Mouse (Mus musculus): ENCODE results near the gene E130116L18Rik.
"Not testable (repeated sequence)": the region's sequence is repeated elsewhere in the genome, so short reads cannot be mapped to it uniquely, and the experiment has no call there.

Gene E130116L18Rik

GRCm38 (mm10) chr5:25222752-25223702, at the start of gene E130116L18Rik:
E130116L18Rik (minus strand) TSS chr5:25223153.
- peak; percentile 89 for DNase-seq

- DNase-seq, result no peak
Measured at GRCm38 (mm10) chr5:25268258-25268888, 45.4 kb upstream of the E130116L18Rik start.

DNA sequence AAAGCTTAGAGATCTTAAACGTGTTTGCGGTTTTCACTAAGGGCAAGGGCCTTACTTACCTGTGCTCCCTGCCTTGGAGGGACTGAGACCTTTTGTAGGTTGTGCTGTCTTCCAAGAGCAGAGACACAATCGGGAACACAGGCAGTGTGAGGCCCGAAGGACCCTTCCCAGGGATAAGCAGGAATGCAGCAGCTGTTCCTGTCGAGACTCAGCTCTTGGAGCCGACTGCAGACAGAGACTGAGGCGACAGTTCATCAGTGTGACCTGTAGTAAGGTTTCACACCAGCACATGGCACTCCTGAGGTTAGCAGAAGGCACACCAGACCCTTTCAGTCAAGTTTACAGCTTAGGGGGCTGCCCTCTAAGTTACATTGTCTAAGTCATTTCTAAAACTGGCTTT, 39.3 kb upstream of the E130116L18Rik start:
- no peak for DNase-seq

GRCm38 (mm10) chr5:25261452-25261851, 38.5 kb upstream of the E130116L18Rik start:
- DNase-seq, result no peak

- no peak for DNase-seq
Measured at GRCm38 (mm10) chr5:25256686-25257085, 33.7 kb upstream of the E130116L18Rik start.

- no peak for DNase-seq
Measured at GRCm38 (mm10) chr5:25254491-25254890, 31.5 kb upstream of the E130116L18Rik start.

GRCm38 (mm10) chr5:25252825-25253544, 30.0 kb upstream of the E130116L18Rik start:
- DNase-seq, result peak; percentile 3

DNA sequence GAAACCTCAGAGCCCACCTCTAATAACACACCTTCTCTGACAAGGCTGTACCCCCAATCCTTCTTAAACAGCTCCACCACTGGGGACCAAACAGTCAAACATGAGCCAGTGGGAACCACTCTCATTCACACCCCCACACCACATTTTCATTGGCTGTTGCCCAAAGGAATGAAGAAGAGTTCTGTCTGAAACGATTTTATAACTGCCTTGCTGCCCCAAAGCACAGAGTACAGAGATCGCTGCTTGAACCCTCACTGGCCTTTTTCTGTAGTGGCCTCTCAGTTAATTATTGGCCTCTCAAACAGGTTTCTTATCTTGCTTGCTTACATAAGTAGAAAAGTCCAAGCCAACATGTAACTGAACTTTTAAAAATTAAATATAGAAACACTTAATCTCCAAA, 29.5 kb upstream of the E130116L18Rik start:
- peak; percentile 24 for DNase-seq

DNA sequence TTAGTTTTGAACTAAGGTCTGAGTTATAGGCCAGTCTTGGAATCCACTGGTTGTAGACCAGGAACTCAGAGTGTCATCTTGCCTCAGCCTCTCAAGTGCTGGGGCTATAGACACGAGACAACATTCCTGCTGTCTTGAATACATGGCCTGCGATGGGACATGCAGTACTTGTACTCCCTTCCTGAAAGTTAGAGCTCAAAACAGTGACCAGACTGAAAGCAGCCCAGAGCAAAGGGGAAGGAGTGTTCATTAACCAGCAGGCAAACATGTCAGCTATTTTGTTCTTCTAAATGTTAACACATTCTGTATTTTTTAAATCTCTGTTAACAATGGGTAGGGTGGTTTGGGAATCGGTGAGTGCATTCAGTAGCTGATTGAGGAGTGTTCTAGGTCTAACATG, 24.1 kb upstream of the E130116L18Rik start:
- DNase-seq, result no peak

GRCm38 (mm10) chr5:25246473-25246865, 23.5 kb upstream of the E130116L18Rik start:
- DNase-seq, result no peak

- DNase-seq, result peak; percentile 11
Measured at GRCm38 (mm10) chr5:25245806-25246472, 23.0 kb upstream of the E130116L18Rik start.

DNA sequence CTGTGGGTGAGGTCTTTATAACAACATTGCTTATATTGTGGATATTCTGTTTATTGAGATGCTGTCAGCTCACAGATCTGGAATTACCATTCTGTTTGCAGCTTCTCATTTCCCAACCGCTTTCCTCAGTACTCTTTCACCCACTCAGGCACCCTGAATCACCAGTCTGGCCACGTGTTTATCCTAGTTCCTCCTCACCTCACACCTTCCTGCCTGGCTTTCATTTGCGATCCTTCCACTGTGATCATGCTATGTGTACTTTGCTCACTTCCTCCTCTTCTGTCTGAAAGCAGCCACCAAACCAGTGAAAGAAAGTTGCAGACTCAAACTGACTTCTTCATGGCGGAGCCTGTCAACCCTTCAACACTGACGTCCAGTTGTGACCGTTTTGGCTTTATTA, 20.1 kb upstream of the E130116L18Rik start:
- peak; percentile 38 for DNase-seq

GRCm38 (mm10) chr5:25224377-25224776, 1.4 kb upstream of the E130116L18Rik start:
- not testable (repeated sequence) for DNase-seq

GRCm38 (mm10) chr5:25221604-25222003, 1.3 kb downstream of the E130116L18Rik start, which contains the start of gene Galnt11:
Galnt11 (plus strand) TSS chr5:25221904.
- DNase-seq, result no peak

- no peak for DNase-seq
Measured at GRCm38 (mm10) chr5:25215006-25215405, 7.9 kb downstream of the E130116L18Rik start.

DNA sequence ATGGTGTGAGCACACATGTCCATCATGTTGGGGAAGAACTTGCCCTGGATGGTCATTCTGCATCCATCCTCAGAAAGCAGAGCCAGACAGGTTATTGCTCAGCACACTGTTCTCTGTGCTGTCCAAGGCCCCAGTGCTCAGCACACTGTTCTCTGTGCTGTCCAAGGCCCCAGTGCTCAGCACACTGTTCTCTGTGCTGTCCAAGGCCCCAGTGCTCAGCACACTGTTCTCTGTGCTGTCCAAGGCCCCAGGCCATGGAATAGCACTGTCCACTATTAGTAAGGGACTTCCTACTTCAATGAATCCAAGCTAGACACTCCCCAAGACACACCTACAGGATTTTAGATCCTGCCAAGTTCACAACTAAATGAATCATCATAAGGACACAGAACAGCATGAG, 9.7 kb downstream of the E130116L18Rik start:
- DNase-seq, result not testable (repeated sequence)

DNA sequence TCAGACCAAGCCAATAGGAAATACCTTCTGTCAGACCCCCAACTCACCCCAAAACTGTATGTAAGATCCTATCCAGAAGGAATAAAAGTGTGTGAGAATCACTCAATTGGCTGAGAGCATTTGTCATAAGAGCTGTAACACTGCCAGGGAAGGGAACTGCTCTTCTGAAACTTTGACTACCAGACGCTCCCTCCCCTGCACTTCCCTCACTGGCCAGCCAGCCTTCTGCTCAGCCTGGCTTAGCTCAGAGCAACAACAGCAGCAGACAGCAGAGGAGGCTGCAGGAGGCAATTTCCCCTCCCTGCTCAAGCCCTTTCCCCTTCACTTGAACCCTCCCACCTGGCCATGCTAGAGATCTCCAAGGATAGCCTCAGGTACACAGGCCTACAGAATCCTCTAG, 11.1 kb downstream of the E130116L18Rik start:
- no peak for DNase-seq

GRCm38 (mm10) chr5:25190521-25190920, 32.4 kb downstream of the E130116L18Rik start:
- peak; percentile 6 for DNase-seq

DNA sequence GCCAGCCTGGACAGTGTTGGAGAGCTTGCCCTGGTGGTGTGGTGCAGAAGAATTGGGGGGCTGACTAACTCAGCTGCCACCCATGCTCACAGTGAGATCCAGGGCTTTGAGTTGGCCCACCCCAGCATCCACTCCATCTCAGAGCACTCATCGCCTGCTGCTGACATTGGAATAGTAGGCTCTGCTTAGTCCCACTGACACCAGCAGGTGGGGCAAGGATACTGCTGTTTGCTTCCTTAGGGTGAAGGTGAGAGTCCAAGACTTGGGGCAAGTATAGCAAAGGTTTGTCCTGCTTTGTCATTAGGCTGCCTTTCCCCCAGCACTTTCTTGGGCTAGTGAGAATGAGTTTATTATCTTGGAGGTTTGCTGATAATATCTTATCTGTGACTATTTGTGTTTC, 34.2 kb downstream of the E130116L18Rik start:
- peak; percentile 27 for DNase-seq

DNA sequence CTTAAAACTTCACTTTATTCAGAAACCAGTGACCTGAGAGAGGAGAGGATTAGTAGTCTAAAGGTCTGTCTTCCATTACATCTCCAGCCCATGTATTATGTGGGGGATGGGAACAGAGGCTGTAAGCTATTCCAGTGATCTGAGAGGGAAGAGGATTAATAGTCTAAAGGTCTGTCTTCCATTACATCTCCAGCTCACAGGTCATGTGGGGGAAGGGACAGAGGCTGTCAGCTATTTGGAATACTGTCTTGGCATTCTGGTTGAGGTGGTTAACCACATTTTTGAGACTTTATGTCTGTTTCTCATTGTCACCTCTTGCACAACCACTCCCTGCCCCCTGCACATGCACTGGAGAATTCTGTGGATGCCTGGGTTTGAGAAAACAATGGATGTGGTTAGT, 35.2 kb downstream of the E130116L18Rik start:
- no peak for DNase-seq

- peak; percentile 8 for DNase-seq
Measured at GRCm38 (mm10) chr5:25184594-25184993, 38.4 kb downstream of the E130116L18Rik start.

DNA sequence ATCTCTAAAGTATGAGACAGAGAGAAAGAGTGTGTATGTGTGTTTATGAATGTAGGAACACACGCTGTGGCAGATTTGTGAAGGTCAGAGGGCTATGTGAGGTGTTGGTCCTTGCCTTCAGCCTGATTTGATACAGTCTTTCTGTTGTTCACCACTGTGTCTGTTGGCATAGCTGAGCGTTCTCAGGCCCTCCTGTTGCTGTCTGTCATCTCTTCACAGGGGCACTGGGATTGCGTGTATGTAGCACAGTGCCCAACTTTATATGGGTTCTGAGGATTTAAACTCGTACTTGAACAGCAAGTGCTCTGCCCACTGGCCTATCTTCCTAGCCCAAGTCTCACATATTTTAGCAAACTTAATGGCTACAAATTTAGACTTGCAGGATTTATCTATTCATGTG, 39.4 kb downstream of the E130116L18Rik start:
- no peak for DNase-seq

All from lung, postnatal 36 days (tissue).